Mouse (Mus musculus): Measurements from ENCODE around the gene Hoxc9.

- TF ChIP-seq CTCF (conservative IDR thresholded peaks at IDR 0.05 in 1 of 2, IDR thresholded peaks at IDR 0.05 in 1 of 2; ENCODE audit: low read depth in 2 of 2, low read length in 2 of 2) (no peak), EP300 (IDR thresholded peaks at IDR 0.05; ENCODE audit: low read length) (no peak), RCOR1 (conservative IDR thresholded peaks at IDR 0.05; ENCODE audit: low read depth, low read length) (no peak), POLR2A (IDR thresholded peaks at IDR 0.05; ENCODE audit: low read depth, low read length) (no peak), TCF12 (IDR thresholded peaks at IDR 0.05; ENCODE audit: low read depth, low read length) (no peak), USF1 (IDR thresholded peaks at IDR 0.05; ENCODE audit: low read depth, low read length) (no peak), CHD2 (IDR thresholded peaks at IDR 0.05; ENCODE audit: low read length) (no peak), MEF2A (IDR thresholded peaks at IDR 0.05; ENCODE audit: borderline replicate concordance, low read depth, low read length) (no peak), HCFC1 (IDR thresholded peaks at IDR 0.05; ENCODE audit: low read depth, low read length) (no peak), ZNF384 (IDR thresholded peaks at IDR 0.05; ENCODE audit: low read depth, low read length) (no peak), MXI1 (IDR thresholded peaks at IDR 0.05; ENCODE audit: low read depth, low read length) (no peak), BHLHE40 (IDR thresholded peaks at IDR 0.05; ENCODE audit: low read depth, low read length) (no peak), NELFE (IDR thresholded peaks at IDR 0.05; ENCODE audit: low read depth, low read length) (no peak), TBP (conservative IDR thresholded peaks at IDR 0.05; ENCODE audit: low read depth, low read length) (no peak)
These were observed 21.8 kb upstream of the Hoxc9 start, which contains the start of gene Hoxc11 for GRCm38 (mm10) chr15:102954192-102955006.

Data from CH12.LX (cell line).